Mouse (Mus musculus) liver, adult 2 months (tissue): Measurements from ENCODE around the gene A830018L16Rik.

Experiments
- CTCF ChIP-seq: fragments of 200-500 bp; IDR thresholded peaks from 2 replicates; pipeline ENCODE4 v1.5.1; 2011; ENCODE audit warnings: low read depth, low read length, control low read depth
- POLR2A ChIP-seq: fragments of 200-500 bp; IDR thresholded peaks from 2 replicates; pipeline ENCODE4 v1.6.1; 2011; ENCODE audit warnings: low read length, control low read depth; ENCODE audit not compliant: insufficient read depth; ENCODE audit errors: extremely low read depth

- TF ChIP-seq POLR2A (no peak), CTCF (no peak)
Observed at GRCm38 (mm10) chr1:11915873-11916272, 502.0 kb downstream of the A830018L16Rik start.
